Mouse (Mus musculus) spleen, adult 18-20 months (tissue): ENCODE data around the gene Slc5a6.
"Not testable (repeated sequence)": the region's sequence is repeated elsewhere in the genome, so short reads cannot be mapped to it uniquely, and the experiment has no call there.

ENCODE experiments used
- DNase-seq, 2 experiments: peaks; one replicate each; pipeline ENCODE4 v3.0.0; 2022; ENCODE audit warnings: mixed read lengths in 2 of 2

Gene Slc5a6

GRCm38 (mm10) chr5:31055216-31056140, 6.8 kb upstream of the Slc5a6 start:
- no peak for DNase-seq

- peak; percentile 89 to 97 for DNase-seq
Measured at GRCm38 (mm10) chr5:31054261-31055215, 5.8 kb upstream of the Slc5a6 start, which contains the start of gene Cad. Cad (plus strand) TSS chr5:31054780.

- DNase-seq: not testable (repeated sequence)
Measured at GRCm38 (mm10) chr5:31053728-31054127, 5.0 kb upstream of the Slc5a6 start.

- DNase-seq: no peak
Measured at GRCm38 (mm10) chr5:31050427-31050826, 1.7 kb upstream of the Slc5a6 start.

GRCm38 (mm10) chr5:31047848-31048762, 619 bp downstream of the Slc5a6 start, which contains the start of gene Atraid:
Atraid (plus strand) TSS chr5:31048312.
- peak; percentile 97 to 99 for DNase-seq

- no peak for DNase-seq
Measured at GRCm38 (mm10) chr5:31047074-31047473, 1.6 kb downstream of the Slc5a6 start.

- no peak for DNase-seq
Measured at GRCm38 (mm10) chr5:31046416-31046815, 2.3 kb downstream of the Slc5a6 start.

GRCm38 (mm10) chr5:31038171-31038845, 10.4 kb downstream of the Slc5a6 start:
- no peak for DNase-seq

GRCm38 (mm10) chr5:31036556-31036955, 12.2 kb downstream of the Slc5a6 start:
- not testable (repeated sequence) for DNase-seq

- no peak for DNase-seq
Measured at GRCm38 (mm10) chr5:31034669-31035068, 14.1 kb downstream of the Slc5a6 start.

GRCm38 (mm10) chr5:31031508-31031907, 17.2 kb downstream of the Slc5a6 start:
- no peak for DNase-seq

GRCm38 (mm10) chr5:31030926-31031325, 17.8 kb downstream of the Slc5a6 start:
- no peak for DNase-seq

GRCm38 (mm10) chr5:31024641-31025040, 24.1 kb downstream of the Slc5a6 start:
- DNase-seq: no peak

- no peak for DNase-seq
Measured at GRCm38 (mm10) chr5:31023254-31023653, 25.5 kb downstream of the Slc5a6 start.

GRCm38 (mm10) chr5:31022690-31023089, 26.0 kb downstream of the Slc5a6 start:
- DNase-seq: no peak

GRCm38 (mm10) chr5:31021790-31022189, 26.9 kb downstream of the Slc5a6 start:
- not testable (repeated sequence) for DNase-seq

- DNase-seq: no peak
Measured at GRCm38 (mm10) chr5:31015913-31016312, 32.8 kb downstream of the Slc5a6 start.

GRCm38 (mm10) chr5:31012737-31013136, 36.0 kb downstream of the Slc5a6 start:
- DNase-seq: no peak

GRCm38 (mm10) chr5:31004184-31004583, 44.5 kb downstream of the Slc5a6 start:
- peak; percentile 59 to 92 for DNase-seq

- no peak for DNase-seq
Measured at GRCm38 (mm10) chr5:31001560-31001959, 47.2 kb downstream of the Slc5a6 start.

- DNase-seq: no peak
Measured at GRCm38 (mm10) chr5:31000993-31001392, 47.7 kb downstream of the Slc5a6 start.
